Mouse (Mus musculus): ENCODE data around the gene Slc46a1. TPM values are rescaled to one million over a fixed set of nuclear protein-coding genes. Genes with fewer than 3 reads are reported as not detected.

Slc46a1 gene
- polyA plus RNA-seq, 1 experiment from 2014 or later, result 7.3 TPM

DNA sequence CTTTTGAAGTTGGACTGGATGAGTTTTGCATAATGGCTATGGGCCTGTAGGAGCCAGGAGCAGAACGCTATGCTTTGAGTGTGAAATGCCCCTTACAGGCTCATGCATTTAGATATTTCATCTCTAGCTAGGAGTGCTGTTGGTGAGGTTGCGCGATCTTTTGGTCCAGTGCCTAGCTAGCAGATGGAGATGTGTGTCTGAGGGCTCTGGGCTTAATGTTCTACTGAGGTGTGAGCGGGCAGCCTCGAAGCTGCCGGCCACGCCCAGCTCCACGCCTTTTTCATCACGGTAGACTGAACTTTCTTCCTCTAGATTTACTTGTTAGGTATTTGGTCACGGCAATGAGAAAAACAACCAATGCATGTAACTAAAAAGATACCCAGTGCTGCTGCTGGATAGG, 34.3 kb upstream of the Slc46a1 start:
- no peak overlapping the region for H3K9ac ChIP-seq
- no peak overlapping the region for H3K4me2 ChIP-seq
- no peaks in the 10 kb centered on the region for H3K9me3 ChIP-seq (replicated peaks)
- ATAC-seq (ENCODE audit: insufficient number of reproducible peaks, low FRiP score), result no peak
- no peak overlapping the region for H3K27ac ChIP-seq (ENCODE audit: poor library complexity, severe bottlenecking)
- H3K4me1 ChIP-seq (replicated peaks), result peaks cover 7% of the 10 kb centered on the region; the same call in 1 of the 2 replicates
- H3K4me3 ChIP-seq, result no peak overlapping the region
- H3K27me3 ChIP-seq (replicated peaks), result no peaks in the 10 kb centered on the region
- no peaks in the 10 kb centered on the region for H3K36me3 ChIP-seq
- WGBS, result 85% methylated on average over 10 of the region's 10 CpGs

DNA sequence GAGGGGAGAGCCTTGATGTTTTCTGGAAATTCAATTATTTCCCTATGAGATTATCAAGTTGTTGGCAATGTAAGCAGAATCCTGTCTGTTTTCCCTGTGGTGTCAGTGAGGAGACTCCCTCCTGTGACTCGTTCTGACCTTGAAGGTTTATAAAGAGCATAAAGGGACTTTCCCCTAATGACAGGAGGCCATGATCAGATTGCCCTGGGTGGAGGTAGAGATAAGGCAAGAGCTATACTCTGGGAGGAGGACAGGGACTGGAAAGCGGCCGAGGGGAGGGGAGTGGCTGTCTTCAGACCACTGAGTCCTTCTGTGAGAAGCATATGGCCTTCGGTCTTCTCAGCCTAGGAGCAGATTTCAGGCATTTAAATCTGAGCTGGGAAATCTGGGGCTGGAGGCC, 31.4 kb upstream of the Slc46a1 start:
- no peak overlapping the region for H3K9ac ChIP-seq
- H3K27ac ChIP-seq (ENCODE audit: poor library complexity, severe bottlenecking), result no peak overlapping the region
- WGBS, result 29% methylated on average over 4 of the region's 4 CpGs
- no peaks in the 10 kb centered on the region for H3K27me3 ChIP-seq (replicated peaks)
- no peak for ATAC-seq (ENCODE audit: insufficient number of reproducible peaks, low FRiP score)
- H3K4me3 ChIP-seq, result no peak overlapping the region
- H3K4me1 ChIP-seq (replicated peaks), result peaks cover 7% of the 10 kb centered on the region; the same call in 1 of the 2 replicates
- no peaks in the 10 kb centered on the region for H3K9me3 ChIP-seq (replicated peaks)
- H3K4me2 ChIP-seq, result no peak overlapping the region
- no peaks in the 10 kb centered on the region for H3K36me3 ChIP-seq

DNA sequence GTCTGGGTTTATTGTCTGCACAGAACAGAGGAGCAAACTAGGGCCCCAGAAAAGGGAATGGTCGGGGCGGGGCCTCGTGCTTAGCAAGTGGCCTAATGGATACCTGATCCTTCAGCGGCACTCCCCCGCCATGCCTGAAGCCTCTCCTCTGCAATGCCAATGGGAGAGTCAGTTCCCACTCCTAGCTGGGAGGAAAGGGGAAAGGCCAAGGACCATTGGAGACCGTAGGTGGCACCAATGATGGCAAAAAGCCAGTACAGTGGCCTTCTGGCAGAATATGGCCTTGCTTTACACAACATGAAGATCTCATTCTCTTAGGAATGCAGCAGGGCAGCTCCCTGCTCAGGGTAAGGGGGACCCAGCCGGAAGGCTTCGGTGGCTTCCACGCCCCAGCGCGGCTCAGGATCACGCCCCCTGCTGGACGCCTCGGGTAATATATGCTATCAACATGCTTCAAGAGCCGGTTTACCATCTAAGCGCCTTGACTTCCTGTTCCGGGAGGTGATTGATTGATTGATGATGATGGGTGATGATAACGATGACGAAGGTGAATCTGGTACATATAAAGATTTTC, 29.6 kb upstream of the Slc46a1 start:
- Histone ChIP-seq H3K4me2 (peak overlapping the region; percentile 32; the same call in 1 of the 2 replicates), H3K9ac (no peak overlapping the region), H3K4me1 (replicated peaks) (peaks cover 7% of the 10 kb centered on the region; the same call in 1 of the 2 replicates), H3K27ac (ENCODE audit: poor library complexity, severe bottlenecking) (no peak overlapping the region), H3K36me3 (no peaks in the 10 kb centered on the region), H3K9me3 (replicated peaks) (no peaks in the 10 kb centered on the region), H3K27me3 (replicated peaks) (no peaks in the 10 kb centered on the region), H3K4me3 (no peak overlapping the region)
- ATAC-seq (ENCODE audit: insufficient number of reproducible peaks, low FRiP score), result no peak
- WGBS, result 8% methylated on average over 19 of the region's 19 CpGs

DNA sequence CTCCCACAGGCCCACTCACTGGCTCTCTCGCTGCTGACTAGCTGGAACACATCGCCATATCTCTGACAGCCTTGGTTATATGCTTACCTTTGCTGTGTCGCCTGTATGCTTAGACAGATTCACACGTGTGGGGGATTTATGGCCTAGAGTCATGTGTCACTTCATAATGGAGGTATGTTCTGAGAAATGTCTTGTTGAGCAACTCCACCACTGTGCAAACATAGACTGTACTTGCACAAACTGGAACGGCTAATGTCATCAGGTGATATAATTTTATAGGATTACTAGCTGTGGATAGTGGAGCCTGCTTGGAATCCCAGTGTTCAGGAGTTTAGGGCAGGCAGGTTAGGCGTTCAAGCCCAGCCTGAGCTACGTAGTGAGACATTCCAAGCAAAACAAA, 28.3 kb upstream of the Slc46a1 start:
- no peak overlapping the region for H3K27ac ChIP-seq (ENCODE audit: poor library complexity, severe bottlenecking)
- 84% methylated on average over 7 of the region's 7 CpGs for WGBS

DNA sequence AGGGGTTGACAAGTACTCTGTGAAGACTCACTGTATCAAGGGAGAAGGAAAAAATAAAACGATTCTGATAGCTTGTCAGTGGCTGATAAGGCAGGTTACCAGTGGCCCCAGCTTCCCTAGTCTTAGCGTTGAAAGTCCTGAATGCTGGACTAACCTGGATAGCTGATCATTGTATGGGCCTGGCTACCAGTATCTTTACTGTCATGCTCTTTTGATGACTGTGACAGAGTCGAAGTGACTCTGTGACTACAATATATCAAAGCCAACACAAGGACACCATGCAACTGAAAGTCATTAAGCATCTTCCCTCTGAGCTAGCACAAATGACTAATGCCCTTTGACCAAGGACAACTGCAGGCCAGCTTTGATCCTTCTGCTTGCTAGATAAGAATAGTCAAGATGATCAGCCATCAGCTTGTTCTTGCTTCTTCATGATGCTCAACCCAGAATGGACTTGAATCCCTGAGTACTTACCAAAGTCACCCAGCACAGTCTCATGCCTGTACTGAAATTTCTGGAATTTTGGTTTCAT, 27.0 kb upstream of the Slc46a1 start:
- peaks cover 7% of the 10 kb centered on the region; the same call in 1 of the 2 replicates for H3K4me1 ChIP-seq (replicated peaks)
- H3K9me3 ChIP-seq (replicated peaks), result no peaks in the 10 kb centered on the region
- H3K36me3 ChIP-seq, result no peaks in the 10 kb centered on the region
- WGBS, result 44% methylated on average over 3 of the region's 3 CpGs
- no peaks in the 10 kb centered on the region for H3K27me3 ChIP-seq (replicated peaks)
- no peak overlapping the region for H3K4me2 ChIP-seq
- no peak overlapping the region for H3K4me3 ChIP-seq
- H3K27ac ChIP-seq (ENCODE audit: poor library complexity, severe bottlenecking), result no peak overlapping the region
- H3K9ac ChIP-seq, result no peak overlapping the region
- no peak for ATAC-seq (ENCODE audit: insufficient number of reproducible peaks, low FRiP score)

More for the DNA sequence above, 28.3 kb upstream of the Slc46a1 start:
- Histone ChIP-seq H3K9me3 (replicated peaks) (no peaks in the 10 kb centered on the region), H3K36me3 (no peaks in the 10 kb centered on the region), H3K27me3 (replicated peaks) (no peaks in the 10 kb centered on the region), H3K9ac (no peak overlapping the region), H3K4me1 (replicated peaks) (peaks cover 7% of the 10 kb centered on the region; the same call in 1 of the 2 replicates), H3K4me3 (no peak overlapping the region), H3K4me2 (no peak overlapping the region)
- ATAC-seq (ENCODE audit: insufficient number of reproducible peaks, low FRiP score), result no peak

DNA sequence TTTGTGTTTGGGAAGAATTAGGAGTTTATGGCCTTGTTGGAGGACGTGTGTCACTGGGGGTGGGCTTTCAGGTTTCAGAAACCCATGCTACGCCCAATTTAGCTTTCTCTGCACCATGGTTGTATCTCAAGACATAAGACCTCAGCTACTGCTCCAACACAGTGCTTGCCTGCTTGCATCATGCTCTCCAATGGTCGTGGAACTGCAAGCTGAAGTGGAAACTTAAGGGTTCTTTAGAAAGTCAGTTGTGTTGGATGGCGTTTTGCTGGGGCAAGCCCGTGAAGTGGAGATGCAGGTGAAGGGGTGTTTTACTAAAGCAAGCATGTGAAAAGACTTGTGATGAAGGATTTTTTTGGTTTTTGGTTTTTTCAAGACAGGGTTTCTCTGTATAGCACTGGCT, 22.4 kb upstream of the Slc46a1 start:
- WGBS, result 76% methylated on average over 5 of the region's 5 CpGs
- Histone ChIP-seq H3K36me3 (no peaks in the 10 kb centered on the region), H3K4me3 (no peak overlapping the region), H3K4me1 (replicated peaks) (no peaks in the 10 kb centered on the region), H3K9ac (no peak overlapping the region), H3K9me3 (replicated peaks) (no peaks in the 10 kb centered on the region), H3K4me2 (no peak overlapping the region), H3K27me3 (replicated peaks) (0 out of 2 replicates have a peak, but pooled peaks cover 3% of the 10 kb centered on the region), H3K27ac (ENCODE audit: poor library complexity, severe bottlenecking) (no peak overlapping the region)
- ATAC-seq (ENCODE audit: insufficient number of reproducible peaks, low FRiP score), result no peak

DNA sequence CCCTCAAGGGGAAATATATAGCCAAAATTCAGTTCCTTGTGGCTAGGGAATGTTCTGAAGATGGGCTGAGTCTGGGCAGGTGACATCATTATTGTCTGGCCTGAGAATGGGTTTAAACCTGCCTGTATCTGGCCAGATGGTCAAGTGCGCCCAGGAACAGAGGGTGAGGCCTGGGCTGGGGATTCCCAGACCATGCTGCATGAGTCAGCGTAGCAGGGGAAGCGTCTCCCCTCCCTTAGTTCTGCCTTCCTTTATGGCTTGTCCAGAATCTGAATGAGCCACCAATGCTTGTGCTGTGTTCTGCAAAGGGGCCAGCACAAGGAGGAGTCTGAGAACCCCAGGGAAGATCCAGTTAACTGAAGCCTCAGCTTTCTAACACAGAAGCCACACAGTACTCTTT, 18.3 kb upstream of the Slc46a1 start:
- no peak for ATAC-seq (ENCODE audit: insufficient number of reproducible peaks, low FRiP score)
- Histone ChIP-seq H3K4me2 (no peak overlapping the region), H3K4me1 (replicated peaks) (no peaks in the 10 kb centered on the region), H3K36me3 (no peaks in the 10 kb centered on the region), H3K4me3 (no peak overlapping the region), H3K27ac (ENCODE audit: poor library complexity, severe bottlenecking) (no peak overlapping the region), H3K27me3 (replicated peaks) (peaks cover 6% of the 10 kb centered on the region; the same call in 1 of the 2 replicates), H3K9ac (no peak overlapping the region), H3K9me3 (replicated peaks) (no peaks in the 10 kb centered on the region)
- WGBS, result 76% methylated on average over 3 of the region's 3 CpGs

DNA sequence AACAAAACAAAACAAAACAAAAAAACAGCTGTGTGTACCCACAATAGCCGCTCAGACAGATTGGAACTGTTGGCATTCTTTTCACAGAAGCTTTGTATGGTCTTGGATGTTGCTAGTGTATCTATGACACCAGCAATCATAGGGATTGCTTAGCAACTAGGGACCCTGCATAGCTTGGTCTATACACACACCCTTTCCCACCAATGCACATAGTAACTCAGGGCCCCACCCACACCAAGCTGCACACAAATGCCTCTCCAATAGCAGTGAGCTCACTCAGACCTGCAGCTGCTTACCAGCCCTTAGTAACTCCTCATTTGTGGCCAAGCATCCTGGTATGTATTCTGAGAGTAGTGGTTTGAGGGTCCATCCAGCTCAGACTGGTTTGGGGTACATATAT, 17.3 kb upstream of the Slc46a1 start:
- no peak overlapping the region for H3K9ac ChIP-seq
- ATAC-seq (ENCODE audit: insufficient number of reproducible peaks, low FRiP score), result no peak
- no peak overlapping the region for H3K4me2 ChIP-seq
- H3K27me3 ChIP-seq (replicated peaks), result peaks cover 15% of the 10 kb centered on the region; the same call in 1 of the 2 replicates
- H3K4me1 ChIP-seq (replicated peaks), result no peaks in the 10 kb centered on the region
- no peak overlapping the region for H3K27ac ChIP-seq (ENCODE audit: poor library complexity, severe bottlenecking)
- 84% methylated on average over 1 of the region's 1 CpGs for WGBS
- H3K4me3 ChIP-seq, result no peak overlapping the region
- no peaks in the 10 kb centered on the region for H3K9me3 ChIP-seq (replicated peaks)
- no peaks in the 10 kb centered on the region for H3K36me3 ChIP-seq

DNA sequence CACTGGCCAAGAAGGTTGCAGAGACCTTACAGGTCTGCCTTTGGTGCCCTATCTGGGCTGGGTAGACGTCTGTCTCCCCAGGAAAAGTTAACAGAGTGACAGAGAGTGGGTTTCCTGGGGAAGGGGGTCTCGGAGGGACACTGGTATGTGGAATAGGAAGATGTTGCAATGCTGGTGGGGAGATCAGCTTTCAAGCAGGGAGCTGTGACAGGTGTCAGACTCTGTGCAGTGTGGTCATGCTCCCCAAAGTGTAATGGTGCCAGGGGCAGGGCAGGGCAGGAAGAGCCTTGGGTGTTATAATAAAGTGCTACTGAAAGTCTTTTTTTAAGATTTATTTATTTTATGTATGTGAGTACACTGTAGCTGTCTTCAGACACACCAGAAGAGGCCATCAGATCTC, 15.2 kb upstream of the Slc46a1 start:
- H3K4me2 ChIP-seq, result no peak overlapping the region
- WGBS, result 29% methylated on average over 2 of the region's 2 CpGs

DNA sequence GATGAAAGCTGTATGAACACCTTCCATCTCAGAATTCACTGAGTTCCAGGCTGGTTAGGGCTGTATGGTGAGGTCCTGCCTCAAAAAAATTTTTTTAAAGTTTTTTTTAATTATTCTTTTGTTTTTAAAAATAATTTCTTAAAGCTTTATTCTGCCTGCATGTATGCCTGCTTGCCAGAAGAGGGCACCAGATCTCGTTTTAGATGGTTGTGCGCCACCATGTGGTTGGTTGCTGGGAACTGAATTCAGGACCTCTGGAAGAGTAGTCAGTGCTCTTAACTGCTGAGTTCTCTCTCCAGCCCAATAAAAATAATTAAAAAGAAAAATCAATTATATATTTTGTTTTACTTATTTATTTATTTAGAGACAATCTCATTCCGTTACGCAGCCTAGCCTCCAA, 11.8 kb upstream of the Slc46a1 start:
- no peak for ATAC-seq (ENCODE audit: insufficient number of reproducible peaks, low FRiP score)
- Histone ChIP-seq H3K4me3 (no peak overlapping the region), H3K9ac (no peak overlapping the region), H3K36me3 (no peaks in the 10 kb centered on the region), H3K27me3 (replicated peaks) (peaks cover 13% of the 10 kb centered on the region; the same call in 1 of the 2 replicates), H3K4me2 (no peak overlapping the region), H3K9me3 (replicated peaks) (no peaks in the 10 kb centered on the region), H3K27ac (ENCODE audit: poor library complexity, severe bottlenecking) (no peak overlapping the region), H3K4me1 (replicated peaks) (0 out of 2 replicates have a peak, but pooled peaks cover 3% of the 10 kb centered on the region)
- 15% methylated on average over 4 of the region's 4 CpGs for WGBS

More for the DNA sequence above, 15.2 kb upstream of the Slc46a1 start:
- Histone ChIP-seq H3K9me3 (replicated peaks) (no peaks in the 10 kb centered on the region), H3K27ac (ENCODE audit: poor library complexity, severe bottlenecking) (no peak overlapping the region), H3K27me3 (replicated peaks) (peaks cover 14% of the 10 kb centered on the region; the same call in 1 of the 2 replicates), H3K36me3 (no peaks in the 10 kb centered on the region), H3K4me3 (no peak overlapping the region), H3K4me1 (replicated peaks) (no peaks in the 10 kb centered on the region), H3K9ac (no peak overlapping the region)
- no peak for ATAC-seq (ENCODE audit: insufficient number of reproducible peaks, low FRiP score)

DNA sequence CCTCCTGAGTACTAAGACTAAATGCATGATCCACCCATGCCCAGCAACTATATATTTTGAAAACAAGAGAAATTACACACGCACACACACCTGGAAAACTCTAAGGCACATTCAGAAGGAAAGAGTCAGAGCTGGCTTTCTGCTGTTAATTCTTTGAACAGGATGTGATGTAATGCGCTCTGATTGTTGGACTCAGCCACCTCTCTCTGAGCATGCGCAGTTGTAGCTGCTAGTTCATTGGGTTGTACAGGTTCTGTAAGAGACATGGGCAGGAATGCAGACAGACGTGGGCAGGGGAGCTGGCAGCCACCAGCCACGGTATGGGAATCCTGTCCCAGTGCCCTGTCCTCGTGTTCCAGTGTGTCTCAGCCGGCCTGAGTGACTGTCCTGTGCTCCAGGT, 11.2 kb upstream of the Slc46a1 start:
- Histone ChIP-seq H3K9ac (no peak overlapping the region), H3K4me2 (no peak overlapping the region), H3K9me3 (replicated peaks) (no peaks in the 10 kb centered on the region), H3K4me3 (no peak overlapping the region), H3K27me3 (replicated peaks) (peaks cover 13% of the 10 kb centered on the region; the same call in 1 of the 2 replicates), H3K36me3 (no peaks in the 10 kb centered on the region), H3K27ac (ENCODE audit: poor library complexity, severe bottlenecking) (no peak overlapping the region), H3K4me1 (replicated peaks) (0 out of 2 replicates have a peak, but pooled peaks cover 3% of the 10 kb centered on the region)
- ATAC-seq (ENCODE audit: insufficient number of reproducible peaks, low FRiP score), result no peak
- WGBS, result 64% methylated on average over 7 of the region's 7 CpGs
